Mouse (Mus musculus) kidney, adult 2 months (tissue): ENCODE measurements around the gene Gm11567.
"Not testable (repeated sequence)": the region's sequence is repeated elsewhere in the genome, so short reads cannot be mapped to it uniquely, and the experiment has no call there.

ENCODE experiments used
- CTCF ChIP-seq: fragments of 200-500 bp; conservative IDR thresholded peaks from 2 replicates; pipeline ENCODE4 v1.5.1; 2011; ENCODE audit warnings: low read depth, mild to moderate bottlenecking, control low read depth, low read length, moderate library complexity, mixed read lengths; ENCODE audit not compliant: insufficient read depth, insufficient read length
- POLR2A ChIP-seq: fragments of 200-500 bp; IDR thresholded peaks from one replicate; pipeline ENCODE4 v1.6.1; 2011; ENCODE audit warnings: low read depth, low read length, control low read depth

- TF ChIP-seq CTCF, POLR2A: not testable (repeated sequence)
Measured at GRCm38 (mm10) chr11:99873089-99873488, 5.9 kb upstream of the Gm11567 start, which contains the start of gene Krtap9-1.
